Comparison of ENCODE assay signal across 16 mouse cellular contexts in the genomic region with DNA sequence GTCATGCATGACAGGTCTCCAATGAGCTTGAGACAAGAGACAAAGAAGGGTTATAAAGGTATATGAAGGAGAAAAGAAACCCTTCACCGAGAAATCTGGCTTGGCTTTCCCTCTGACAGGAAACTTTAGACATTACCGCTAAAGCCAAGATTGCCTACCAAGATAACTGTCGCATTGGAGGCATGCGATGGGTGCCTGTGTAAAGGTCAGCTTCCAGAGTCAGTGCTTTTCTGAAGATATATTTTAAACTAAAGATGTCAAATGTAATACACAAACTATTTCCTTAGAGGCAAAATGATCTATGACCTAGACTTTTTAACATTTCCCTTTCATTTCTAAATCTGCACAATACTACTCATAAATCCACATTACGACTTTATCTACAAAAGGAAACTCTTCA.
"Had no signal": no experiment of that assay in that cellular context is flagged by ENCODE, and none has a peak within 500 bp of the region (broad histone marks: within the 10 kb centered on the region; RNA-seq: fewer than 3 reads in every experiment).

No protein-coding gene starts in this region.

- H3K4me3 ChIP-seq: layer of hippocampus, adult 2 months; left cerebral cortex, adult 2 months; liver, embryonic 13.5 days had no signal

- H3K4me1 ChIP-seq: liver, embryonic 13.5 days had no signal

- H3K36me3 ChIP-seq: liver, embryonic 13.5 days had no signal

- H3K27me3 ChIP-seq: liver, embryonic 13.5 days had no signal

- H3K27ac ChIP-seq: layer of hippocampus, adult 2 months; left cerebral cortex, adult 2 months; liver, embryonic 13.5 days; stomach, postnatal 0 days had no signal

- DNase-seq: layer of hippocampus, adult 9-11 months; layer of hippocampus, postnatal 36 days; liver, embryonic 13.5 days; lung, adult 2 months; lung, postnatal 14 days; lung, postnatal 4 days; midbrain, embryonic 14.5 days; right cerebral cortex, adult 18-20 months; right cerebral cortex, postnatal 14 days; right cerebral cortex, postnatal 4 days; thymus, adult 2 months; thymus, postnatal 14 days; thymus, postnatal 4 days had no signal
